Mouse (Mus musculus) neural tube, embryonic 11.5 days (tissue): Measurements from ENCODE around the gene Ccdc97. TPM values are rescaled to one million over a fixed set of nuclear protein-coding genes. Genes with fewer than 3 reads are reported as not detected.

Source experiments
- ATAC-seq: fragments of 200-750 bp; cut with Nextera tagmentation; 2 replicates; pipeline ENCODE4 v1.8.0; 2017; ENCODE audit warnings: moderate number of reproducible peaks, mild to moderate bottlenecking, moderate TSS enrichment, moderate library complexity; ENCODE audit not compliant: insufficient read depth, low FRiP score, low TSS enrichment
- DNase-seq: peaks from one replicate; pipeline ENCODE4 v3.0.0-alpha.2; 2015; ENCODE audit warnings: low spot score
- H3K27ac ChIP-seq: fragments of 300-500 bp; sonication (generic); 2 replicates; pipeline ENCODE4 v1.5.1; 2014; ENCODE audit warnings: low read depth, mild to moderate bottlenecking, low read length
- H3K27me3 ChIP-seq: fragments of 300-500 bp; sonication (generic); 2 replicates; pipeline ENCODE4 v1.6.1; 2014; ENCODE audit warnings: mild to moderate bottlenecking, low read length, mixed read lengths; ENCODE audit not compliant: control insufficient read depth, insufficient read depth
- H3K36me3 ChIP-seq: fragments of 300-500 bp; sonication (generic); 2 replicates; pipeline ENCODE4 v1.6.1; 2014; ENCODE audit warnings: mild to moderate bottlenecking, low read length, moderate library complexity, mixed read lengths; ENCODE audit not compliant: control insufficient read depth, insufficient read depth
- H3K4me1 ChIP-seq: fragments of 300-500 bp; sonication (generic); 2 replicates; pipeline ENCODE4 v1.6.1; 2014; ENCODE audit warnings: low read length, mixed read lengths; ENCODE audit not compliant: control insufficient read depth, insufficient read depth
- H3K4me2 ChIP-seq: fragments of 300-500 bp; sonication (generic); 2 replicates; pipeline ENCODE4 v1.6.1; 2014; ENCODE audit warnings: low read depth, mild to moderate bottlenecking, moderate library complexity
- H3K4me3 ChIP-seq: fragments of 300-500 bp; sonication (generic); 2 replicates; pipeline ENCODE4 v1.5.1; 2014; ENCODE audit warnings: low read depth, low read length
- H3K9ac ChIP-seq: fragments of 300-500 bp; sonication (generic); 2 replicates; pipeline ENCODE4 v1.6.1; 2014; ENCODE audit warnings: mild to moderate bottlenecking, low read length
- H3K9me3 ChIP-seq: fragments of 300-500 bp; sonication (generic); 2 replicates; pipeline ENCODE4 v1.6.1; 2016; ENCODE audit warnings: low read length; ENCODE audit not compliant: control insufficient read depth
- WGBS: fragments of 180-500 bp; shearing (Covaris S2); extraction: QIAGEN DNeasy Blood & Tissue Kit; methylation state at CpG from one replicate; pipeline ENCODE4 v1.1.7; 2014; 5-methylcytosine and 5-hydroxymethylcytosine counted together
- polyA plus RNA-seq: library from polyadenylated mRNA; unstranded; fragments of >200 nt; fragmentation: Nextera tagmentation; extraction: Ambion mirVana; gene quantifications from 2 replicates; pipeline ENCODE4 v1.2.1, GENCODE M21; 2014

The Ccdc97 gene
- polyA plus RNA-seq, 1 experiment from 2014 or later, result 39.5 TPM

DNA sequence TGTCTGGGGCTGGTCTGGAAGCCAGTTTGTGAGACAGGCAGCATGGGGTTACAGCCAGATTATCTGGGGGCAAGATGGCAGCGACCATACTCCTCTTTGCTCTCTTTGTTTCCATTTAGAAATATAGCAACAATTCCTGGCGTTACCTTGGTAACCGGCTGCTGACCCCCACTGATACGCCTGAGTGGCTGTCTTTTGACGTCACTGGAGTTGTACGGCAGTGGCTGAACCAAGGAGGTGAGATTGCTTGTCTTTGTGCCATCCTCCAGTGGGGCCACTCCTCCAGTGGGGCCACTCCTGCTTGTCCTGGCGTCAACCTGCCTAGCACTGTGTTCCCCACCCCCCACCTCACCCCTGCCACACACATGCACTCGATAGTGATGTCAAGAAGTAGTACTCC, 24.8 kb downstream of the Ccdc97 start:
- peaks cover 3% of the 10 kb centered on the region for H3K4me1 ChIP-seq
- H3K4me2 ChIP-seq, result no peak overlapping the region
- ATAC-seq, result no peak
- H3K36me3 ChIP-seq, result no peaks in the 10 kb centered on the region
- no peak for DNase-seq
- no peaks in the 10 kb centered on the region for H3K9me3 ChIP-seq
- peaks cover 19% of the 10 kb centered on the region for H3K27me3 ChIP-seq
- H3K9ac ChIP-seq, result no peak overlapping the region
- H3K4me3 ChIP-seq, result no peak overlapping the region
- WGBS, result 59% methylated on average over 8 of the region's 8 CpGs
- no peak overlapping the region for H3K27ac ChIP-seq

DNA sequence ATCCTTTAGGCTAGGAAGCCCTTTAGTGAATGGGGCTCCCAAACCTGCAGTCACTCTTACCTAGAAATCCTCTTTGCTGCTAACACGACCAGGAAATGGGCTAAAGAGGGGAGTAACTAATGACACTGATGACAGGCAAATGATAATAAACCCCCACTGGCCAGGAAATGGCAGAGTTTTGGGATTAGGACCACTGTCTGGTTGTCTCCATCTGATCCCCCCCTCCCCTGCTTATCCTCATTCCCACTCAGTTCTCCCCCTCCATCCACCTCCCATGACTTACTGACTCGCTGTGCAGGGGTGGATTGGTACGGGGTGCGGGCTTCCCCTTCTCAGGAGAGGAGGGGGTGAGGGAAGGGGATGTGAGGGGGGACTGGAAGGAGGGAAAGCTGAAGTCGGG, 28.8 kb downstream of the Ccdc97 start:
- Histone ChIP-seq H3K4me2 (no peak overlapping the region), H3K9me3 (no peaks in the 10 kb centered on the region), H3K36me3 (no peaks in the 10 kb centered on the region), H3K9ac (no peak overlapping the region), H3K27me3 (peaks cover 56% of the 10 kb centered on the region), H3K4me3 (0 out of 2 replicates have a peak overlapping the region, but pooled peaks have one; percentile 1), H3K27ac (no peak overlapping the region), H3K4me1 (peaks cover 9% of the 10 kb centered on the region)
- DNase-seq, result no peak
- no peak for ATAC-seq
- WGBS, result 45% methylated on average over 5 of the region's 5 CpGs

DNA sequence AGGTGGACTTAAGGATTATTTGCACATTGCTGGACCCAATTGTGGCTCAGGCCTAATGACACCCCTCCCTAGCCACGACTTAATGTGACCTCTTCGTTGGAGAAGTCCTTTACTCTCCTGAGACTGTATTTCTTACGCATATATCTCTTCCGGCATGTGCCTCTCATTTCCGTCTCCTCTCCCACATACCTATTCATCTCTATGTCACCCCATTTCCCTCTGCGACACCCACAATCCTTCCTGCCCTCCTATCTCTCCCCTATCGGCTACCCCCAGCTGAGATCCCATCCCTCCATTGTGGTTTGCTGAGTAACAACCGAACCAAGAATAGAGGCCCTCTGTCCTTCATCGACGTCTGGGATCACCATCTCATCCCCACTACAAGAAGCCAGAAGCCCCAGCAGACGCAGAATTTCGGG, 29.3 kb downstream of the Ccdc97 start:
- WGBS, result 10% methylated on average over 12 of the region's 12 CpGs
- Histone ChIP-seq H3K36me3 (no peaks in the 10 kb centered on the region), H3K9ac (no peak overlapping the region), H3K4me2 (peak overlapping the region; percentile 57; the same call in 1 of the 2 replicates), H3K4me3 (peak overlapping the region; percentile 37), H3K4me1 (peaks cover 9% of the 10 kb centered on the region), H3K9me3 (no peaks in the 10 kb centered on the region), H3K27ac (no peak overlapping the region), H3K27me3 (peaks cover 56% of the 10 kb centered on the region)
- ATAC-seq (no peak; the same call in 1 of the 2 replicates), DNase-seq (no peak)

GRCm38 (mm10) chr7:25688810-25689586, 29.9 kb downstream of the Ccdc97 start:
- Histone ChIP-seq H3K27me3 (peaks cover 56% of the 10 kb centered on the region), H3K9ac (peak overlapping the region; percentile 35; the same call in 1 of the 2 replicates), H3K27ac (no peak overlapping the region), H3K4me1 (peaks cover 9% of the 10 kb centered on the region), H3K4me3 (peak overlapping the region; percentile 37), H3K9me3 (no peaks in the 10 kb centered on the region), H3K4me2 (peak overlapping the region; percentile 57), H3K36me3 (no peaks in the 10 kb centered on the region)
- ATAC-seq (no peak; the same call in 1 of the 2 replicates), DNase-seq (peak; percentile 47)
- WGBS, result under 1% methylated on average over 44 of the region's 52 CpGs

GRCm38 (mm10) chr7:25687811-25688401, 31.0 kb downstream of the Ccdc97 start:
- under 1% methylated on average over 47 of the region's 47 CpGs for WGBS

GRCm38 (mm10) chr7:25686680-25687531, 32.0 kb downstream of the Ccdc97 start, which contains the start of gene Tgfb1:
TSS of gene Tgfb1 (plus strand) at chr7:25687002.
- WGBS, result under 1% methylated on average over 57 of the region's 69 CpGs
- peak; percentile 32; the same call in 1 of the 2 replicates for ATAC-seq

More at GRCm38 (mm10) chr7:25687811-25688401, 31.0 kb downstream of the Ccdc97 start:
- Histone ChIP-seq H3K36me3 (no peaks in the 10 kb centered on the region), H3K4me3 (peak overlapping the region; percentile 37), H3K27me3 (peaks cover 56% of the 10 kb centered on the region), H3K9me3 (no peaks in the 10 kb centered on the region), H3K9ac (peak overlapping the region; percentile 26), H3K4me1 (peaks cover 9% of the 10 kb centered on the region), H3K4me2 (peak overlapping the region; percentile 57), H3K27ac (no peak overlapping the region)
- DNase-seq (peak; percentile 31), ATAC-seq (no peak)

DNA sequence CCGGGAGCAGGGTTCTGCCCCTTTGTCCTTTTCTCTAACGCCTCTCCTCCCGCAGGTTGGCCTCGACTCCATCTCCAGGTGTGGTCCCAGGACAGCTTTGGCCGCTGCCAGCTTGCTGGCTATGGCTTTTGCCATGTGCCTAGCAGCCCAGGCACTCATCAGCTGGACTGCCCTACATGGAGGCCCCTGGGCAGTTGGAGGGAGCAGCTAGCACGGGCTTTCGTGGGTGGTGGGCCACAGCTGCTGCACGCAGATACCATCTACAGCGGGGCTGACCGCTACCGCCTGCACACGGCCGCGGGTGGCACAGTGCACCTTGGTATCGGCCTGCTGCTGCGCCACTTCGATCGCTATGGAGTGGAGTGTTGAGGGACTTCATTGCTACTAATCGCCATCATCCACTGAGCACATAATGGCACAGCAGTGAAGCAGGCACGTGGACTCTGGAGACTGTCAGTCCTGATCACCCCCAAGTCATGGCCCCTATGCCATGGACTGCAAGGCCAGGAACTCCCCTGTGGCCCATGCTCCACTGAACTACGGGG, 32.9 kb downstream of the Ccdc97 start:
- no peak for DNase-seq
- Histone ChIP-seq H3K27me3 (peaks cover 53% of the 10 kb centered on the region), H3K4me3 (no peak overlapping the region), H3K27ac (no peak overlapping the region), H3K4me2 (peak overlapping the region; percentile 57; the same call in 1 of the 2 replicates), H3K36me3 (no peaks in the 10 kb centered on the region), H3K9me3 (no peaks in the 10 kb centered on the region), H3K9ac (no peak overlapping the region), H3K4me1 (peaks cover 12% of the 10 kb centered on the region)
- ATAC-seq, result no peak
- 68% methylated on average over 21 of the region's 21 CpGs for WGBS

More at GRCm38 (mm10) chr7:25686680-25687531, 32.0 kb downstream of the Ccdc97 start, which contains the start of gene Tgfb1:
- no peaks in the 10 kb centered on the region for H3K36me3 ChIP-seq
- H3K4me1 ChIP-seq, result peaks cover 9% of the 10 kb centered on the region
- no peak within 1 kb of the TSS for H3K27ac ChIP-seq
- peak within 1 kb of the TSS; percentile 26 for H3K9ac ChIP-seq
- H3K4me2 ChIP-seq, result peak within 1 kb of the TSS; percentile 57
- DNase-seq, result peak; percentile 68
- H3K9me3 ChIP-seq, result no peaks in the 10 kb centered on the region
- peaks cover 54% of the 10 kb centered on the region for H3K27me3 ChIP-seq
- H3K4me3 ChIP-seq, result peak within 1 kb of the TSS; percentile 37

DNA sequence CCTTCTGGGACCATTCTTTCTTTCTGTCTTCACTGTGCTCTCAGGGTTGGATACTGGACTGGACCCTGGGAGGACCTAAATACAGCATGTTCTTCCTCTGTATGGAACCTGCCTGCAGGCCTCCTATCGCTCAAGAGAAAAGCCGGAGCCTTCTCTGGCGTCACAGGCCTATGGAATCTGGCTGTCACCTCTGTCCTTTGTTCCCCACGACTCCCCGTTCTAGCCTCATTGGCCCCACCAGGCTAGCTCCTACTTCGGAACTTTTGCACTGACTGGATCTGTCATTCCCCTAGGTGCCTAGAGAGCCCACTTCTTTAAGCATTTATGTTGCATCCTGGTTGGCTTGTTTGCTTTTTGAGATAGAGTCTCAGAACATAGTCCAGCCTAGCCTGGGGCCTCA, 34.2 kb downstream of the Ccdc97 start:
- Histone ChIP-seq H3K4me3 (no peak overlapping the region), H3K9ac (no peak overlapping the region), H3K4me1 (peaks cover 12% of the 10 kb centered on the region), H3K27me3 (peaks cover 42% of the 10 kb centered on the region), H3K27ac (no peak overlapping the region), H3K9me3 (no peaks in the 10 kb centered on the region), H3K4me2 (no peak overlapping the region), H3K36me3 (no peaks in the 10 kb centered on the region)
- 89% methylated on average over 6 of the region's 6 CpGs for WGBS
- DNase-seq, result no peak
- ATAC-seq, result no peak
